Mouse (Mus musculus) mouse embryonic stem cell (cell line): Measurements from ENCODE around the gene Slc19a3.
"Not testable (repeated sequence)": the region's sequence is repeated elsewhere in the genome, so short reads cannot be mapped to it uniquely, and the experiment has no call there.

Source experiments
- in situ Hi-C, 2 experiments: fragments of 300-500 bp; cut with MboI; formaldehyde crosslinking; loops; 1 replicate in 1 of 2; 3 replicates in 1 of 2; pipeline ENCODE4 v1.14.3; 2019 to 2020; ENCODE audit warnings: low sequenced_read_pairs in 2 of 2, low pct_unique_long_range_greater_than_20kb in 1 of 2, mixed read lengths in 1 of 2; ENCODE audit not compliant: unreplicated experiment in 1 of 2

The Slc19a3 gene

DNA sequence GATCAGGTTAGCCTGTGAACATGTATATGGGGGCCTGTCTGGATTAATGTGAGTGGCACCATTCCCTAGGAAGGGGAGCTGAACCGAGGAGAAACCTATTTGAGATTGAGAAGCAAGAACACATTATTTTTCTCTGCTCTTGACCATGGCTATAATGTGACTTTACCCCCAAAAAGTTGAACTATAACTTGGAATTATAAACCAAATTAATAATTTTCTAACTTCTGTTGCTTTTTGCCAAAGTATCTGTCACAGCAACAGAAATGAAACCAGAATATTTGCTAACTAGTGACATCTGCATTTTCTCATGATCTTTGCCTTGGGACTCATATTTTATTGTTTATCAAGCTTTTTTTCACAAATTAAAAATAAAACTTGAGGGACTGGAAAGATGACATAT lies 21.7 kb downstream of the Slc19a3 start:
- in situ Hi-C loops: no loop called here

DNA sequence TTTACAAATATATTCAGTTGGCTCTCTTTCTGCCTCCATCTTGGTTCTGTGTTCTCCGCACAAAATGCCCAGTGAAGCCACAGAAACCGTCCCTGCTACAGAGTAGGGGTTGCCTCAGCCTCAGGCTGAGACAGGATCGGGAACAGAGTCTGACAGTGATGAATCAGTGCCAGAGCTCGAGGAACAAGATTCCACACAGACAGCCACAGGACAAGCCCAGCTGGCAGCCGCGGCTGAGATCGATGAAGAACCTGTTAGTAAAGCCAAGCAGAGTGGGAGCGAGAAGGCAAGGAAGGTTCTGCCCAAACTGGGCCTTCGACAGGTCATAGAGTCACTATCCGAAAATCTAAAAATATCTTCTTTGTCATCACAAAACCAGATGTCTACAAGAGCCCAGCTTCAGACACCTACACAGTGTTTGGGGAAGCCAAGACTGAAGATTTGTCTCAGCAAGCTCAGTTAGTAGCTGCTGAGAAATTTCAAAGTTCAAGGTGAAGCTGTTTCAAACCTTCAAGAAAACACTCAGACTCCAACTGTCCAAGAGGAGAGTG lies 22.8 kb downstream of the Slc19a3 start:
- in situ Hi-C loops: no loop called here

DNA sequence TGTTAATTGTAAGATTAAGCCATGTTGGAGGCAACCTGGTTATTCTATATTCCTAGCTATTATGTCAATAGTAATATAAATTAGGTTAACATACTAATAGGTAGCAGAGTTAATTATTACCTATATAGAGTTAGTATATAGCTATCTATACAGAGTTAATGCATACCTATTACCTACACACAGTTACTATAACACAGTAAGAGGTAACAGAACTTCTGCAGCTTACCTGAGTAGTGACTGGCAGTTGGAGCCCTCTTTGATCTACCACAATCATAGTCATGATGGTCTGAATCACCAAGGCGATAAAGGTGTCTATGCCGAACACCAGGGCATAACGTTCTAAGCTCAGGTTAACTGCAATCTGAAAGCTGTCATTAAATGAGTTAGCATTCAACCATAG lies 23.8 kb downstream of the Slc19a3 start:
- in situ Hi-C loops: no loop called here

DNA sequence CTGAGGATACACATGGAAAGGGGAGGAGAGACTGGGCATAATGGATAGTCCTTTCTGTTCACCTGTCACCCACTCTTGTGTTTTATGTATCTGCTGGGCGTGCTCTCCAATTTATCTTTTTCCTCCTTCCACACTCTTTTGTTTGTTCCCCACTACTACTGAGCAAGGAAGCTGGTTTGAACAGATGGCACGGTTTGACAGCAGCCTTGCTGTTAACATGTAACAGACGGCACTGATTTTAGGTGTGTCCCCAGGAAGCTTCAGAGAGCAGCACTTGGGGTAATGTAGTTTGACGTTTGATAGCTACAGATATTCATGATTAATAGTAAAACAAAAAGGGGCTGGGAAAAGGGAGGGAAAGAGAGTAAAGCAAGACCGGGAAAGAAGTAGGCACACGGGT lies 30.8 kb downstream of the Slc19a3 start:
- in situ Hi-C loops: no loop called here

DNA sequence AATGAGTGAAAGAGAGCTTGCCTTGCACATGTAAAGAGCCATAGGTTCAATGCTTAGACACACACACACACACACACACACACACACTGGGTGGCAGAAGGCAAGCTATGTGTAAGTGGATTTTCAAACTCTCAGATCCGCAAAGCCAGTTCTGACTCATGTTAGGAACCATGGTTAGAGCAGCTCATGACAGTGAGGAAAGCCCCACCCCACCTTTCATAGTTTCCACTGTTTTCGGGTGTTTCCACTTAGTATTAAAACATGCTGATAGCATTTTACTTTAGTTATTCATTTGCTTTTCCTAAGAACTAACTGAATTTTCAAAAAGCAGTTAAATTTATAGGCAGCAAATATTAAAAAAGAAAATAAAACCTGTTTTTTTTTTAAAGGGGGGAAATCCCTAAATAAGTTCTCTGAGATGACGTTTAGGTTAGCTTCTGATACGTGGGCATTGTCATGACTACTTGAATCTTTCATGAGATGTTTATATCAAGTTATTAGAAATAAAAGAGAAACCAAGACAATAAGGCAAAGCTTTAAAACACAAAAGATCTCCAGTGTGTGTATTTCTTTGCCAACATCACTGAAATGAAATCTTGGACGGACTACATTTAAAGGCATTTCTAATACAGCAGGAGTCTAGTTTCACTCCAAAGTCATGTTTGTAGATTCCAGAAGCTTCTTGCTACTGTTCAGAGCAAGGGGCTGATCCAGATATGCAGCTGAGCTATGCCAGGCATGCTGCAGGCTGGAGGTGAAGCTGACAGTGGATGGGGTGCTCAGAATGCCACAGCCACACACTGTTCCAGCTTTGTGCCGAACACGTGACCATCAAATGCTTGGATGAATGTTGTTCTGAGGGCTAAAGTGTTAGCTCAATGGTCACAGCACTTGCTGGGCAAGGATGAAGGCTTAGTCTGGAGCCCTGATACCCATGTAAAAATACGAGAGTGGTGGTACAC lies 31.7 kb downstream of the Slc19a3 start:
- in situ Hi-C loops: no loop called here

DNA sequence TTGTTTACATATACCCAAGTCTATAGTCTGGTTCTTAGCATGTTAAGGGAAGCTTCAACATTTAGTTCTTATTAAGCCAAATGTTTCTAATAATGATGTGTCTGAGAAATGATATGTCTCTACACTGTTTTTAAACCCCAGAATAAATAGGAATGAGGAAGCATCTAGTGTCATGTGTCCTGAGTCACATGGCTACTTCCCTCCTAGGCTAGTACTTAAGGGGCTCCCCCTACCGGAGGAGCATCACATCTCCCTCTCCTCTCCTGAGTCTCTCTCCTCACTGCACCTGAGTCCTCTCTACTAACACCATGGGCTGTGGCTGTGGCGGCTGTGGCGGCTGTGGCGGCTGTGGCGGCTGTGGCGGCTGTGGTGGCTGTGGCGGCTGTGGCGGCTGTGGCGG lies 37.9 kb downstream of the Slc19a3 start, which contains the start of gene Gm47959:
Gene Gm47959, plus strand, starts transcription at position 243 of the 400 bp plus-strand sequence.
- in situ Hi-C loops: not testable (repeated sequence)

DNA sequence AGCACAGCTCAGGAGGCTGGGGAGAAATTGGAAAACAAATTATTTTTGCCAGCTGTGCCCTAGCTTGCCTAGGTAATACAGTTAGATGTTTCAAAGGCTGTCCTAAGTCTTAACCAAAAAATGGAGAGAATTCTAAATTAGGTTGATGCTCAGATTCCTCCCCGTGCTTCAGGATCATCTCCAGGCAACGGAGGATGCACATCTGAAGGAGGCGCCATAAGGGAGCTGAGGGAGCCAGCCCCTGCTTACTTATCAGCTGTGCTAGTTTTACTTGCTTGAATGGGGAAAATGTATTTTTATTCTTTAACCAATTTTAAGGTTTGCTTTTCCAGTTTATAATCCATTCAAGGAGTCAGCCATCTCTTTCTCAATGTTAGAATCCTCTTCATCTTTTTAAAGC lies 44.3 kb downstream of the Slc19a3 start:
- in situ Hi-C loops: no loop called here

DNA sequence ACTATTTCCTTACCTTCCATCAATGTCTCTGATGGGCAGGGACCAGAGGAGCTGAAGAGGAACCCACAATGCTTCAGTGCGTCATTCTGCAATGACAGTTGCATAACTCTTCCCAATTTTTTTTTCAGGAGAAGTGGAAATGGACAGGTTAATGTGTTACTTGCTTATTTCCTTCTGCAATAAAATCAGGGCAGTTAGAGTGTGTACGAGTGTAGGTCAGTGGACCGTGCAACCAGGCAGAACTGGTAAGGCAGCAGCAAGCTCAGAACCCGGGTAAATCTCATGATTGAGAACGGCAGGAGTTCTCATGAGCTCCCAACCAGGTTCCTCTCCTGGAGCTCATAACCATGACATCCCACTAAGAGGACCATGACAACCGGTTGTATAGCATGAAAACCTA lies 46.2 kb downstream of the Slc19a3 start:
- in situ Hi-C loops: no loop called here

DNA sequence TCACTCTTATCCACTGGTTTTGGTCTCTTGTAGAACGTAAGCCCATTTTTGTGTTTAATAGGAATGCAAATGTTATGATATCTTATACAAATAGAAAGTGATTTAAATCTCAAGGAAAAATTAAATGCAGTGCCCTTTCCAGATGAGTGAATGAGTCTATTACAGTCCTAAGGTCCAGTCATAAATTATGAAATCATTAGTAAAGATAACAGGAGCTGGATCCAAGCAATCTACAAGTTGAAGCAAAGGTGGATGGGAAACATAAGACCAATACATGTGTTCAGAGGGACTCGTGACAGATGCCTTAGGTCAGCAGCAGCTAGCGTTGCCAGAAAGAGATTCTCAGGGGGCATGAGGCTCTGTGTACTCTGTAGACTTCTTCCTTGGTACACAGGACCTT lies 46.7 kb downstream of the Slc19a3 start:
- in situ Hi-C loops: no loop called here

DNA sequence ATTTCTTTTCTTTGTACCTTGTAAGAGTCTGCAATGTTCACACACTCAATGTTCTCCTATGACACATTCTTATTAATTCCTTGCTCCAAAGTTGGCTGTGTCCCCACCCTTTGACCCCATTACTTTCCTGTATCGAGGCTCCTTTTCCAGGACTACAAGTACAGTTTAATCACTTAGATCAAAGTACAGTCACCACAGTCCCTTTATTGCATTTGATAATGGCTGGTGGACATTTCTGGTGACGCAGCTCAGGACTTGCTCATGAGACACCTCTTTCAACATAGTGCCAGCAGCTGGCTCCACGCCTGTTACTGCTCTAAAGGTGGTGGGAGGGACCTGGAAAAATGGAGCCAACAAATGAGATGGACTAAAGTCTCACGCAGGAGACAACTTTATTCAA lies 47.2 kb downstream of the Slc19a3 start:
- in situ Hi-C loops: no loop called here

DNA sequence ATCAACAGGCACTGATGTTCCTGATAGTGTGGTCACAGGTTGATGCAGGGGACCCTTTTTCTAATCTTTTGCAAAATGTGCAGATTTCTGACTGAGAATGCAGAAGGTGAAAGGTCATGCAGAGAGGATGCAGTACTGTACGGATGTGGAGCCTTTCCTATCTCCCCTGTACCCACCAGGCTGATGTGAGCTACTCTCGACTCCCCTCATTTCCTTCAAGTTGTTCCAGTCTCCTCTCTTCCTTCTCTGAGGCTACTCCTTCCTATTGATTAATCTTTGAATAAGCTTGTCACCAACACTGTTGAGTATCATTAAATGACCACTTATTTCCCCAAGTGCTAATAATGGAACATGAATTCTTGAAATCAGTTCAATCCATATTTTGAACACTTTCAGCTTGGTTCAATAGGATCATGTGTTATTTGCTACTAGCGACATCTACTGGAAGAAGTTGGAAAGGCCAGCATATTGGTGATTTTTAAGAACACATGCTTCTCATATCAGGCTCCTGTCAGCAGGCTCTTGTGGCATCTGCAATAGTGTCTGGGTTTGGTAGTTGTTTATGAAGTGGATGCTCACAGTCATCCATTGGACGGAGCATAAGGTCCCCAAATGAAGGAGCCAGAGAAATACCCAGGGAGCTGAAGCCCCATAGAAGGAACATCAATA lies 50.6 kb downstream of the Slc19a3 start:
- in situ Hi-C loops: no loop called here

DNA sequence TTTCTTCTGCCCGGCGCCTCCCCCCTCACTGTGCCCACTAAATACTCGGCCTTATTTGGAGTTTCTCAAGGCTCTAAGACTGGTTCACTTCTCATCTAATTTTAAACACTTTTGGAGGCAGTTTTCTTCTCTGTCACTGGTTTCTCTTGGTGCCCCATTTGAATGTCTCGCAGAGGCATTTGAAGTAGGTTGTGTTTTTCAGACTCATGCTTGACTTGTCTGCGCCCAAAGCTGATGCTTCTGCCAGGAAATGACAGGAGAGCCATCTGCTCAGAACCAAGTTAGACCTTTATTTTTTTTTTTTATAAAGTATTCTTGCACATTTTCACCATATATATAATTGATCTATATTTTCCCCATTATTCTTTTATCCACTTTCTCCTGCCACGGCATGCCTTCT lies 51.5 kb downstream of the Slc19a3 start:
- in situ Hi-C loops: no loop called here

DNA sequence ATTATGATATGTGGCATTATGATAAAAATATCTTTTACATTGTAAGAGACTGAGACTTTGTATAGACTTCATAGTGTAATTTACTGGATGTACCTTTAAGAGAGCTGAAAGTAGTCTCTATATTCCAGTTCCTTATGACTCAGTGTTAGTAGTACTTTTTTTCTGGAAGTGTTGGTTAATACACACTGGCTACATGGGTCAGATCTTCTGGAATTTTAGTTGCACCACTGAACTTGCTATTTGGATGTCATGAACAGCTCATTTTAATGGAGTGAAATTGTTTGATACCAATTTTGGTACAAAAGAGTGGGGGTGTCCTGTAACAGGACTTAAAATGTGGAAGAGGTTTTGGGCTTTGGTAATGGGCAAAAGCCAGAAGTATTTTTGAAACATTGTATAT lies 60.4 kb downstream of the Slc19a3 start:
- in situ Hi-C loops: loop anchor here (10.0 kb wide), 1 partner anchor 173 kb away; no protein-coding TSS in a partner anchor

DNA sequence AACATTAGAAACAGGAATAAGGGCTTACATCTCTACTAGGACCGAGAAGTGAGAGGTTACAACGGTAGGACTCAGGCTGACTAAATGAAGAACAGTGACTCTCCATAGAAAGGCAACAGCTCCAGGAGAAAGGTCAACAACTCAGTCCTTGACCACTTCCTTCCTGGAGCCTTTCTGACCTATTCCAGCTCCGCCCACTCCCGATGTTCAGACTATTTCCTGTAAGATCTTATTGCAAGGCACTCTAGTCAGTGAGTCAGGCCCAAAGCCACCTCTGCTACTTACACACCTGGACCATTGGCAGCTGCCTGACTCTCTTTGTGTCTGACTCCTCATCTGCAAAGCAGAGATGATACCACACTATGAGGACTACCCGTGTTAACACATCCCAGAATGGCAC lies 62.5 kb downstream of the Slc19a3 start:
- in situ Hi-C loops: loop anchor here (10.0 kb wide), 1 partner anchor 171 kb away; no protein-coding TSS in a partner anchor

DNA sequence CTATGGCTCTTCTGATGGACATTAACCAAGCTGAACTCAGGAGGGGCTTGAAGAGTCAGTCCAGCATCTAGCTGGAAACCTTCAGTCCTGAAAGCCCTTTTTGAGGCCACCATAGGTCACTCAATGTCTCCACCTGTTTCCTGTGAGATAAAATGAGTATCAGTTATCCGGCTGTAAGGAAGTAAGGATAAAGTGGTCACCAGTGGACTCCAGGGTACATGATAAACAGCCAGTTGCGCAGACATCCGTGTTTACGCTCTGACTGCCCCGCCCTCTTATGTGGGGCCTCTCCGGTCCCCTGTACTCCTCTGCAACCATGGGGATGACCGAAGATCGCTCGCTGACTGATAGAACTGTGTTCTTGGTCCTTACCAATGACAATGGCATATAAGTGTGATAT lies 63.9 kb downstream of the Slc19a3 start:
- in situ Hi-C loops: loop anchor here (10.0 kb wide), 1 partner anchor 170 kb away; no protein-coding TSS in a partner anchor

DNA sequence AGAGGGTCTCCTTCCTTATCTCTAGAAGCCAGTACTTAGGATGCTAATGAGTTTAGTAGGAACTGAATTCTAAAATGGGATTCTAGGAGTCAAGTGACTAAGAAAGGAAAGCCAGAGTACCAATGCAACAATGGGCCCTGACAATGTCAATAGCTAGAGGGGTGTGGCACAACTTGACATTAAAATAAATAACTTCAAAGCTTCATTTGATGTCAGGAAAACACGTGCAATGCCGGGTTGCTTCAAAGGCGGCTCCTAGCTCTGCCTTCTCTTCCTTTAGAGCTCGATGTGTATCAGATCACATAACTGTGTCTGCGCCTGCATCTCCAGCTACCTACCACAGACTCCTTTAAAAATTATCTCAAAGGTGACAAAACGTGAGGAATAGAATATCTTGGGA lies 64.3 kb downstream of the Slc19a3 start:
- in situ Hi-C loops: loop anchor here (10.0 kb wide), 1 partner anchor 169 kb away; no protein-coding TSS in a partner anchor

DNA sequence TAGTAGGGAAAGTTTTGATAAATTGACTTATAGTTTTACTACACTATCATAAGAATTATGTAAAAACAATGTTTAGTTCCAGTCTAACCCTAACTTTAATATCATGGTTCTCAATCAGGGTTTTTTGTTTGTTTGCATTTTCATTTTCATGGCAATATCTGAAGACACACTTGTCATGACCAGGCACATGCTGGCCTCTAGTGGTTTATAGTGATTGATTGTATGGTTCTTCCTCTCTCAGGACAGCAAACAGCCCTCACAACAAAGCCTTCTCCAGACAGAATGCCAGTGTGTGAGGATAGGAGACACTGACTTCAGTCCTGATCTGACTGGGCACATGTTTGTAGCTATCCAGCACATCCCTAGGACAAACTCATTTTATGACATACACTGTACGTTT lies 65.0 kb downstream of the Slc19a3 start:
- in situ Hi-C loops: loop anchor here (10.0 kb wide), 1 partner anchor 168 kb away; no protein-coding TSS in a partner anchor

DNA sequence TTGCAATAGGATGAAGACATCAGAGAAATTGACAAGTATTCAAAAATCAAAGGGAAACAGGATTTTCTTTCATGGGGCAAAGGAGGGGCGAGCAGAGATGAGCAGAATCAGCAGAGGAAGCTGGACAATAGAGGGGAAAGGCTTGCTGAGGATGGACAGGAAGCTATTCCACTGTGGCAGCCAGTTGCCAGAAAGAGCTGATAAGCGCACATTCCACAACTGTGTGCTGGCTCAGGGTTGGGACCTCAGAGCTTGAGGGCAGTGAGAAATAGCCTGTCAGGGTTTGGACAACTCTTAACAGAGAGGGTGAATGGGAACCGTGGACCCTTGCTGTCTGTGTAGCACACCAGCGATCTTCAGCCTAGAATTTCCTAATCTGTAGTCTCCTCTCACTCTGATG lies 66.2 kb downstream of the Slc19a3 start:
- in situ Hi-C loops: loop anchor here (10.0 kb wide), 1 partner anchor 167 kb away; no protein-coding TSS in a partner anchor

DNA sequence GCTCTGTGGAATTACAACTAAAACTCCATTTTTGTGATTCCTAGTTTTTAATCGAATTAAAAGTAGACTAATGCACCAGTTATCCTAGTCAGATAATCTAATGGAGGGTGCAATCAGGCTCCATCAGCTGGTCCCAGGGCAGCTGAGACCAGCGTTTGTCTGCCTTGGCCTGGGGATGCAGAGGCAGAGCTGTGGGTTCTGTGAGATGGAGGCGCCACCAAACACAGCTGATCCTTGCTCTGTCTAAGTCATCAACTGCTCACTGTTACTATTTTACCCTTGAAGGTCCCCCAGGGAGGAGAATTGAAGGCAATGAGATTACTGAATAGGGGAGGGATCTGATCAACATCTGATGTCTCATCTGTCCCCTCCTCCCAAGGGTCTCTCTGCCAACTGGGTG lies 71.8 kb downstream of the Slc19a3 start:
- in situ Hi-C loops: no loop called here
